Mouse (Mus musculus) MEL (cell line): ENCODE data around the gene Ccdc155. TPM values are rescaled to one million over a fixed set of nuclear protein-coding genes. Genes with fewer than 3 reads are reported as not detected.

Experiments
- DNase-seq: peaks from one replicate; pipeline ENCODE4 v3.0.0; 2011; ENCODE audit warnings: low read depth, low spot score
- H3K27ac ChIP-seq: 2 replicates; pipeline ENCODE4 v1.5.1; 2012; ENCODE audit warnings: low read depth, mild to moderate bottlenecking, control low read depth, low read length, moderate library complexity; ENCODE audit not compliant: control insufficient read depth
- H3K27me3 ChIP-seq, 2 experiments: fragments of 150-350 bp in 1 of 2; sonication (generic) in 1 of 2; 2 replicates each; pipeline ENCODE4 v1.6.1; 2012; ENCODE audit warnings: low read length in 2 of 2, mild to moderate bottlenecking in 2 of 2, improper control_type of control experiment in 1 of 2, moderate library complexity in 1 of 2; ENCODE audit not compliant: insufficient read depth in 2 of 2, control insufficient read depth in 1 of 2
- H3K36me3 ChIP-seq, 2 experiments: 2 replicates each; pipeline ENCODE4 v1.6.1; 2012 to 2014; ENCODE audit warnings: low read length in 2 of 2, improper control_type of control experiment in 1 of 2, inconsistent platforms in 1 of 2, mild to moderate bottlenecking in 1 of 2; ENCODE audit not compliant: insufficient read depth in 2 of 2, control insufficient read depth in 1 of 2
- H3K4me1 ChIP-seq, 2 experiments: fragments of 150-350 bp in 1 of 2; sonication (generic) in 1 of 2; 2 replicates each; pipeline ENCODE4 v1.6.1; 2012; ENCODE audit warnings: low read length in 2 of 2, improper control_type of control experiment in 1 of 2, mild to moderate bottlenecking in 1 of 2; ENCODE audit not compliant: insufficient read depth in 2 of 2, control insufficient read depth in 1 of 2
- H3K4me3 ChIP-seq, 2 experiments: fragments of 150-350 bp in 1 of 2; sonication (generic) in 1 of 2; 2 replicates each; pipeline ENCODE4 v1.5.1; 2012; ENCODE audit warnings: low read depth in 2 of 2, low read length in 2 of 2, mild to moderate bottlenecking in 2 of 2, moderate library complexity in 2 of 2, control low read depth in 1 of 2, improper control_type of control experiment in 1 of 2; ENCODE audit not compliant: control insufficient read depth in 1 of 2, insufficient read depth in 1 of 2
- H3K79me2 ChIP-seq: 2 replicates; pipeline ENCODE4 v1.6.1; 2012; ENCODE audit warnings: mild to moderate bottlenecking, low read length, moderate library complexity; ENCODE audit not compliant: control insufficient read depth, poor library complexity, insufficient read depth
- H3K9ac ChIP-seq: 2 replicates; pipeline ENCODE4 v1.6.1; 2012; ENCODE audit warnings: low read depth, mild to moderate bottlenecking, control low read depth, low read length, moderate library complexity; ENCODE audit not compliant: control insufficient read depth, poor library complexity, severe bottlenecking
- H3K9me3 ChIP-seq: fragments of 150-350 bp; sonication (generic); replicated peaks from 2 replicates; pipeline ENCODE4 v1.6.1; 2012; ENCODE audit warnings: mild to moderate bottlenecking, low read length, improper control_type of control experiment, moderate library complexity; ENCODE audit not compliant: insufficient read depth
- BHLHE40 ChIP-seq: IDR thresholded peaks from 2 replicates; pipeline ENCODE4 v1.6.1; 2012; ENCODE audit warnings: low read depth, mild to moderate bottlenecking, inconsistent platforms, low read length, improper control_type of control experiment, borderline replicate concordance
- CHD1 ChIP-seq: IDR thresholded peaks from 2 replicates; pipeline ENCODE4 v1.6.1; 2012; ENCODE audit warnings: low read depth, mild to moderate bottlenecking, inconsistent platforms, low read length, improper control_type of control experiment
- CTCF ChIP-seq, 3 experiments: IDR thresholded peaks in 2 of 3; conservative IDR thresholded peaks in 1 of 3; 2 replicates each; pipeline ENCODE4 v1.5.1; 2011 to 2012; ENCODE audit warnings: low read length in 3 of 3, low read depth in 2 of 3, mild to moderate bottlenecking in 2 of 3, improper control_type of control experiment in 1 of 3, inconsistent platforms in 1 of 3, mixed read lengths in 1 of 3, moderate library complexity in 1 of 3; ENCODE audit not compliant: control insufficient read depth in 1 of 3, insufficient read depth in 1 of 3, poor library complexity in 1 of 3, severe bottlenecking in 1 of 3
- ELF1 ChIP-seq: IDR thresholded peaks from 2 replicates; pipeline ENCODE4 v1.6.1; 2014; ENCODE audit warnings: low read depth, mild to moderate bottlenecking, inconsistent platforms, low read length, improper control_type of control experiment, moderate library complexity
- ETS1 ChIP-seq: IDR thresholded peaks from 2 replicates; pipeline ENCODE4 v1.6.1; 2012; ENCODE audit warnings: low read depth, mild to moderate bottlenecking, inconsistent platforms, low read length, improper control_type of control experiment, moderate library complexity
- JUND ChIP-seq: IDR thresholded peaks from 2 replicates; pipeline ENCODE4 v1.6.1; 2011; ENCODE audit warnings: low read depth, mild to moderate bottlenecking, improper control_type of control experiment, low read length
- MAFK ChIP-seq: IDR thresholded peaks from 2 replicates; pipeline ENCODE4 v1.6.1; 2011; ENCODE audit warnings: low read depth, mild to moderate bottlenecking, low read length, improper control_type of control experiment, borderline replicate concordance
- MAZ ChIP-seq: IDR thresholded peaks from 2 replicates; pipeline ENCODE4 v1.6.1; 2012; ENCODE audit warnings: low read depth, mild to moderate bottlenecking, inconsistent platforms, low read length, improper control_type of control experiment
- MEF2A ChIP-seq: IDR thresholded peaks from 2 replicates; pipeline ENCODE4 v1.6.1; 2014; ENCODE audit warnings: low read depth, mild to moderate bottlenecking, inconsistent platforms, low read length, improper control_type of control experiment; ENCODE audit not compliant: poor library complexity, insufficient replicate concordance, severe bottlenecking; ENCODE audit errors: extremely low read depth
- MXI1 ChIP-seq: IDR thresholded peaks from 2 replicates; pipeline ENCODE4 v1.6.1; 2011; ENCODE audit warnings: mild to moderate bottlenecking, low read depth, low read length, improper control_type of control experiment
- MYC ChIP-seq: IDR thresholded peaks from 2 replicates; pipeline ENCODE4 v1.6.1; 2011; ENCODE audit warnings: low read depth, mild to moderate bottlenecking, low read length, improper control_type of control experiment, moderate library complexity
- NRF1 ChIP-seq: IDR thresholded peaks from 2 replicates; pipeline ENCODE4 v1.6.1; 2014; ENCODE audit warnings: low read depth, mild to moderate bottlenecking, inconsistent platforms, low read length, improper control_type of control experiment, moderate library complexity; ENCODE audit not compliant: poor library complexity, insufficient read depth, severe bottlenecking
- POLR2A ChIP-seq, 2 experiments: IDR thresholded peaks; 2 replicates each; pipeline ENCODE4 v1.6.1; 2011 to 2012; ENCODE audit warnings: low read length in 2 of 2, mild to moderate bottlenecking in 2 of 2, control low read depth in 1 of 2, improper control_type of control experiment in 1 of 2, low read depth in 1 of 2, moderate library complexity in 1 of 2; ENCODE audit not compliant: control insufficient read depth in 1 of 2, insufficient read depth in 1 of 2, poor library complexity in 1 of 2
- POLR2AphosphoS5 ChIP-seq: IDR thresholded peaks from 2 replicates; pipeline ENCODE4 v1.6.1; 2012; ENCODE audit warnings: low read depth, borderline replicate concordance, mild to moderate bottlenecking, inconsistent platforms, low read length, moderate library complexity, mixed read lengths
- RAD21 ChIP-seq: IDR thresholded peaks from 2 replicates; pipeline ENCODE4 v1.6.1; 2011; ENCODE audit warnings: mild to moderate bottlenecking, low read depth, low read length, improper control_type of control experiment
- RCOR1 ChIP-seq: IDR thresholded peaks from 2 replicates; pipeline ENCODE4 v1.6.1; 2012; ENCODE audit warnings: low read depth, mild to moderate bottlenecking, inconsistent platforms, low read length, improper control_type of control experiment
- SMC3 ChIP-seq: IDR thresholded peaks from 2 replicates; pipeline ENCODE4 v1.6.1; 2011; ENCODE audit warnings: low read depth, low read length, improper control_type of control experiment
- TAL1 ChIP-seq: IDR thresholded peaks from 2 replicates; pipeline ENCODE4 v1.6.1; 2012; ENCODE audit warnings: mild to moderate bottlenecking, inconsistent platforms, low read length, moderate library complexity, mixed read lengths
- TBP ChIP-seq: IDR thresholded peaks from 2 replicates; pipeline ENCODE4 v1.8.0; 2011; ENCODE audit warnings: low read depth, low read length, improper control_type of control experiment
- UBTF ChIP-seq: IDR thresholded peaks from 2 replicates; pipeline ENCODE4 v1.6.1; 2012; ENCODE audit warnings: low read depth, mild to moderate bottlenecking, inconsistent platforms, low read length, improper control_type of control experiment, moderate library complexity, borderline replicate concordance; ENCODE audit not compliant: insufficient read depth
- USF2 ChIP-seq, 2 experiments: IDR thresholded peaks; 2 replicates each; pipeline ENCODE4 v1.6.1; 2011 to 2012; ENCODE audit warnings: improper control_type of control experiment in 2 of 2, low read length in 2 of 2, borderline replicate concordance in 1 of 2, inconsistent platforms in 1 of 2, low read depth in 1 of 2, mild to moderate bottlenecking in 1 of 2; ENCODE audit not compliant: insufficient read depth in 1 of 2
- ZKSCAN1 ChIP-seq: IDR thresholded peaks from 2 replicates; pipeline ENCODE4 v1.6.1; 2012; ENCODE audit warnings: low read depth, mild to moderate bottlenecking, inconsistent platforms, low read length, improper control_type of control experiment, moderate library complexity
- ZMIZ1 ChIP-seq: IDR thresholded peaks from 2 replicates; pipeline ENCODE4 v1.6.1; 2012; ENCODE audit warnings: low read depth, mild to moderate bottlenecking, inconsistent platforms, low read length, improper control_type of control experiment, moderate library complexity
- ZNF384 ChIP-seq: IDR thresholded peaks from 2 replicates; pipeline ENCODE4 v1.6.1; 2012; ENCODE audit warnings: low read depth, mild to moderate bottlenecking, inconsistent platforms, low read length, improper control_type of control experiment
- polyA plus RNA-seq, 2 experiments: library from polyadenylated mRNA; stranded (reverse) in 1 of 2; unstranded in 1 of 2; fragments of >175 nt in 1 of 2; fragments of >200 nt in 1 of 2; gene quantifications; 2 replicates each; pipeline versions ENCODE4 v1.2.1 to v1.2.4; 2012; ENCODE audit warnings: low replicate concordance in 2 of 2, low read depth in 1 of 2; ENCODE audit not compliant: insufficient read length in 2 of 2, insufficient read depth in 1 of 2, missing spikeins in 1 of 2
- total RNA-seq: library from RNA; depleted of rRNA; stranded (reverse); fragments of 300-350 nt; gene quantifications from 2 replicates; pipeline ENCODE4 v1.2.3, GENCODE M21; 2012

Gene Ccdc155
- total and polyA plus RNA-seq, 3 experiments = 0.27 to 0.38 TPM; not detected in 1

DNA sequence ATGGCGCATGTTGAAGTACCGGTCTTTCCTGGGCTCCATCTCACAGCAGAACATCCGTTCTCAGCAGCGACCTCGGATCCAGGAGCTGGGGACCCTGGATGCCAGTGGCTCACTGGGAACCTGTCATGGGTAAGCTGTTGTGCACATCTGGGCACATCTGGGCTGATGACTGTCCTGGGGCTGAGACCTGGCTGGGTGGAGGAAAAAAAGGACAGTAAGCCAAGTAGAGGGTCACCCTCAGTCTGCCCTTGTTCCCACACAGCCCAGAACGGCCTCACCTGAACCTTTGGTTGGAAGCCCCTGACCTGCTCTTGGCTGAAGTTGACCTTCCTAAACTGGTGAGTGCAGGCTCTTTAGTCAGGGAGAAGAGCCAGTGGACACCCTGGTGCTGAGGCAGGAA lies 45.7 kb downstream of the Ccdc155 start:
- Histone ChIP-seq H3K9me3 (no peaks in the 10 kb centered on the region), H3K79me2 (peaks cover 2% of the 10 kb centered on the region; the same call in 1 of the 2 replicates), H3K36me3 (peaks cover 0 to 8% of the 10 kb centered on the region in 2 experiments; a peak in 2 of 4 replicates), H3K9ac (no peak overlapping the region), H3K4me1 (peaks cover 4 to 12% of the 10 kb centered on the region in 2 experiments)
- DNase-seq = no peak
- no peak for TF ChIP-seq CHD1
- TF ChIP-seq, all 39 proteins: peak for 0
- Histone ChIP-seq H3K27ac (no peak overlapping the region), H3K4me3 (no peak overlapping the region), H3K27me3 (peaks cover 0 to 1% of the 10 kb centered on the region in 2 experiments; a peak in 1 of 4 replicates)

DNA sequence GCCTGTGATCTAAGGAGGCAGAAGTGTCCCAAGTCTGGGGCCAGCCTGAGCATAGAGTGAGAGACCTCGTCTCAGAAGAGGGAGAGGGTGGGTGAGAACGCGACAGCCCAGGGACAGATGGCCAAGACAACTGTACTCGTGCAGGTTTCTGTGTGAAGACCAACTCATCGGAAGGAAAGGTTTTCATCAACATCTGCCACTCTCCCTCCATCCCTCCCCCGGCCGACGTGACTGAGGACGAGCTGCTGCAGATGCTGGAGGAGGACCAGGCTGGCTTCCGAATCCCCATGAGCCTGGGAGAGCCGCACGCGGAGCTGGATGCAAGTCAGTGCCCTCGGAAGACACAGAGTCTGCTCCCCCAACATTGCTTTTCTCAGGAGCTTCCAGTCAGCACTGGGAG lies 47.2 kb downstream of the Ccdc155 start:
- Histone ChIP-seq H3K36me3 (peaks cover 0 to 11% of the 10 kb centered on the region in 2 experiments; a peak in 2 of 4 replicates), H3K4me1 (peaks cover 4 to 12% of the 10 kb centered on the region in 2 experiments), H3K9ac (no peak overlapping the region), H3K9me3 (no peaks in the 10 kb centered on the region), H3K27ac (no peak overlapping the region), H3K4me3 (no peak overlapping the region), H3K27me3 (no peaks in the 10 kb centered on the region), H3K79me2 (peaks cover 7% of the 10 kb centered on the region; the same call in 1 of the 2 replicates)
- TF ChIP-seq ZNF384 = no peak
- TF ChIP-seq MEF2A = no peak
- no peak for TF ChIP-seq POLR2AphosphoS5
- TF ChIP-seq USF2 (IDR thresholded peaks at IDR 0.05; ENCODE audit: borderline replicate concordance in 1 of 2, insufficient read depth in 1 of 2, low read depth in 1 of 2, low read length in 2 of 2) = no peak
- TF ChIP-seq MXI1 = no peak
- TF ChIP-seq MYC = no peak
- TF ChIP-seq MAFK = no peak
- TF ChIP-seq BHLHE40 = no peak
- TF ChIP-seq RCOR1 = no peak
- no peak for TF ChIP-seq RAD21
- TF ChIP-seq ZKSCAN1 = no peak
- TF ChIP-seq ETS1 = no peak
- DNase-seq = no peak

DNA sequence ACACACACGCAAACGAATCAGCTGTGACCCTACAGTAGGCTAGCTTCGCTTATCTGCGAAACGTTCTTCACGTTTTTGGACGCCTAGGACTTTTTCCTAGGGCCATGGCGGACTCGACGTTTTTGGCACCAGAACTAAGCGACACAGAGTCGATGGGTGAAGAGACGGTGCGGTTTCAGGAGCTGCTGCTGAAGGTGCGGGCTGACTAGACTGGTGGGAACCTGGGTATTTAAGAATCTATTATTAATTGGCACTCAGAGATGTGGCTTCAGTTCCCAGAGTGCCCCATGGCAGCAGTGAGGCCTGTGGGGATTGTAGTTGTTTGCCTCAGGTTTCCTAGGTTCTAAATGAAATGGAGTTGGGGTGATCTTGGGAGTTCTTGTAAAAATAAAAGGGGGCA lies 48.5 kb downstream of the Ccdc155 start:
- Histone ChIP-seq H3K79me2 (peaks cover 7% of the 10 kb centered on the region; the same call in 1 of the 2 replicates), H3K27me3 (no peaks in the 10 kb centered on the region), H3K9me3 (no peaks in the 10 kb centered on the region), H3K9ac (no peak overlapping the region; the same call in 1 of the 2 replicates), H3K4me1 (peaks cover 4 to 12% of the 10 kb centered on the region in 2 experiments; a peak in 3 of 4 replicates), H3K27ac (no peak overlapping the region; the same call in 1 of the 2 replicates), H3K36me3 (peaks cover 0 to 7% of the 10 kb centered on the region in 2 experiments; a peak in 2 of 4 replicates), H3K4me3 (peak overlapping the region; percentile 27 to 34; a peak in 2 of 4 replicates)
- TF ChIP-seq JUND (no peak), SMC3 (no peak), MAZ (no peak), MEF2A (no peak), TAL1 (no peak), RAD21 (no peak), POLR2A (IDR thresholded peaks at IDR 0.05; ENCODE audit: control insufficient read depth in 1 of 2, insufficient read depth in 1 of 2, low read depth in 1 of 2, low read length in 2 of 2, poor library complexity in 1 of 2) (no peak), TBP (no peak), UBTF (no peak), NRF1 (no peak), ETS1 (no peak), ELF1 (no peak), CTCF (IDR thresholded peaks at IDR 0.05 in 2 of 3, conservative IDR thresholded peaks at IDR 0.05 in 1 of 3; ENCODE audit: control insufficient read depth in 1 of 3, insufficient read depth in 1 of 3, low read depth in 2 of 3, low read length in 3 of 3, poor library complexity in 1 of 3, severe bottlenecking in 1 of 3) (no peak), MAFK (no peak), POLR2AphosphoS5 (no peak), ZMIZ1 (no peak), RCOR1 (no peak), ZNF384 (no peak)
- DNase-seq = no peak
